Mouse (Mus musculus) yolk sac, embryonic 10.5 days (tissue): ENCODE measurements around the gene Ctnnd2.

Experiments used
- DNase-seq: peaks from one replicate; pipeline ENCODE4 v3.0.0-alpha.2; 2017; ENCODE audit warnings: low spot score

The Ctnnd2 gene

DNA sequence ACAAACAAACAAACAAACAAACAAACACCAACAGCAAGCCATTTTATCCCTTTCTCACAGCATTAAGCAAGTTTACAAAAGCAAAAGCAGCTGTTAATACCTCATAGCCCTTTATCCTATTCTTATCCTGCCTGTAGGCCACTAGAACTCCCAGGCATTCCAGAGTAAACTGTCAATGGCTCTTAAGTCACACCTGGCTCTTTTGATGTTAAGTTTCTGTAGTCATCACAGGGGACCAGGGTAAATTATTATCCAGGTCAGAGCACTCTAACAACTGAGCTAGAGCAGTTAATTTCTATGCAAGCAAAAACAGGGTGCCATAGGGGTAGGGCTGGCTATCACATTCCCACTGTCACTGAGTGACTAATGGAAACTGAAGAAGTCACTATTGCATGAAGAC lies 214.1 kb downstream of the Ctnnd2 start:
- no peak for DNase-seq

DNA sequence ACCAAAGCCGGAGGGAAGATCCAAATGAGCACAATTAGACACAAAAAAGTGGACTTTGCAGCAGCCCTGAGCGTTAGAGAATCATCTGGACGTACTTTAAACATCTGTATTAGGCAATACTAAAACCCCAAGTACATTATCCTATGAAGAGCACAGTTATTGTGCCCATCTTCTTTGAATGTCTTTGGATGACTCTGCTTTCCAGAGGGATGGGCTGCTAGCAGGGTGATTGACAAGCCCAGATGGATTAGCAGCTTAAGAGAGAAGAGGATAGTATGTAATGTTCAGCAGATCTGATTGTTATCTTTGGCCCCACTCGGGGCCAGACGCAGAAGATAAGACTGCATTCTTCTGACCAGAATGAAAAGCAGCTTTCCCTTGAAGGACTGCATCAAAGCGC lies 214.9 kb downstream of the Ctnnd2 start:
- no peak for DNase-seq

DNA sequence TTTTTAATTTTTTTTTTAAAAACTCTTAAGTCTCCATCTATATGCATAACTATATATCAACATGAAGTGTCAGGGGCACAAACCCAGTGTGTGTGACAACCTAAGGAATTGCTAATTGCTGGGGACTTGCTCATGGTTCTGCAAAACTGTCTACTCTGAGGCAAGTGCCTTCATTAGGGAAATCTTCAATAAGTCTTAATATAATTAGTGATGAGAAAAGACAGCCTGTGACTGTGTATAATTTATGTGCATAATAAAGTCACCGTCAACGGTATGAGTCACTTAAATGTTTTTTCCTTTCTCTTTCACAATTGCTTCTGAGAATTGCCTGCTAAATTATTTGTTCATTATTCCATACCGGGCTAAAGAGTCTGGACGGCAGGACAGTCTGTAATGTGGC lies 228.7 kb downstream of the Ctnnd2 start:
- no peak for DNase-seq

DNA sequence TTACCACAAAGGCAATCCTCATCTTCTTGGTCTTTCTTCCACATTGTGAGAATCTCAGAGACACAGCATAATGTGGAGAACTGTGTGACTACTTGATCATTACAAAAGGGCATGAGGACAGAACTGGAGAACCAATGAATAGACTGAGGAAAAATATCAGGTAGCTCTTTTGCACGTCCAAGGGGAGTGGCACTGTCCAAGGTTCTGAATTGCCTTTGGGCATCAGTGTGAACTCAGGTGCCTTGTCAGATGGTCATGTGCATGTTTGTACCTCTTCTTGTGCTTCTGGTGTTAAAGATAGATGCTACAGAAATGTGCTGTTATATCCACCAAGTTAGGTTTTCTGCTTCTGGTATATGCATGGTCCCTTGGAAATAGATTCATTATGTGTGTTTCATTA lies 233.9 kb downstream of the Ctnnd2 start:
- DNase-seq: peak; percentile 13

DNA sequence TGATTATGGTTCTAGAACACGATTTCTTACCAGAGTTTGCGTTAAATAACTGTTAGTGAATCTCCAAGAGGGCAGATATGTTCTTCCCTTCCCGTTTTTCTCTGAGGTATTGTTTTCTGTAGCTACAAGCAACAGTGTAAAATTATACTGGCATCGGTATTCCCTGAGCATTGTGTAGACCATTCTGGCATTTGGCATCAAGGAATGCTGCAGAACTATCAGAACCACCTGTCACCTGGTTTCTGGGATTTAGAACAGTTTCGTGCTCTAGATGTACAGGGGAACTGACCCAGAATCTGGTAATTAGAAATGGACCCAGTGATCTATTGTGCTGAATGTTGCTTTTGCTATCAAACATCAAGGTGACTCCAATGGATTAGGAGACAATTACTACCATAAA lies 250.8 kb downstream of the Ctnnd2 start:
- no peak for DNase-seq

DNA sequence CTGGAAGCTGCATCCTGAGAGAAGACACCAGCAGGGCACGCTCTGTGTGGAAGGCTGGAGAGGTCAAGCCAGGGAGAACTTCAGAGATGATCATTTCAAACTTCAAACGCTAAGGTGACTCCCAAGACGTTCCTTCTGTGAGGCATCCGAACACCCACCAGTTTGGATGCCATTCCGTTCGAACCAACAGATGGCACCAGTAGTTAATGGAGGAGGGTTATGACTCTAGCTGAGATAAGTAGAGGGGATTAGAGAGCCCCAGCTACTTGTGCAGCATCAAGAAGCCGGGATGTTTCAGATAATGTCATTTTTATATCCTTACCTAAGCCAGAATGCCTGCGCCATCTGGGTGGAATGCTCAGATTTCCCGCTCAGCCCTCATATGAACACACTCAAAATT lies 251.9 kb downstream of the Ctnnd2 start:
- DNase-seq: no peak

DNA sequence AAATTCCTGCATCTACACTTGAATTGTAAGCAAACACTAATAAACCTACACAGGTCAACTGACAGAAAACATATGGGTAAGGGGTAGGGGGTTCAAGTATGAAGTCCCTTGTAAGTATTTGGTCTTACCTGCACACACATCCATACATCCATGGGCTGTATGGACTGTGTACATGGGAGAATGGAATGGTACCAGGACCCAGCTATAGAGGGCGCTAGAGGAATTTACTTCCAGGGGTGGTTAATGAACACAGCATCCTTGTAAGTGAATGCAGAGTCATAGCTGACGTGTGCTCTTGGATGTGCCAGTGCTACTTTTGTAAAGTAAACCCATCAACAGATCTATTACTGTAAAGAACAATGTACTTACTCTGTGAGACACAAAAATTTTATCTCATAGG lies 254.9 kb downstream of the Ctnnd2 start:
- no peak for DNase-seq

DNA sequence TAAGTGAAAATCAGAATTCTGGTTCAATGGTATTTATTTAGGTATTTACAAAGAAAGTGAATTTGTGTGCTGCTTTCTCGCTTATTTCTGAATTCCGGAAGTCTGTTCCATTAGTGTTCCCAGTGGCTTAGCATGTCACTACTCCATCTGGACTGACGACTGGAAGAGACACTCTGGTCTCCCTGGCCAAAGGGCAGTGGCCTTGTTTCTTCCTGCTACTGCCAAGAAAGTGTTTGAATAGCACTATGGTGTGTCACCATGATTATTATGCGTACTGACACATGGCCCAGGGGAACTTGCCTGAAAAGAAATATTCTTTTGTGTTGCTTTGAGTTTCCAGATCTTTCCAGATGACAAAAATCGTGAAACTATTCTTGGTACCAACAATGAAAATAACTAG lies 266.7 kb downstream of the Ctnnd2 start:
- no peak for DNase-seq

DNA sequence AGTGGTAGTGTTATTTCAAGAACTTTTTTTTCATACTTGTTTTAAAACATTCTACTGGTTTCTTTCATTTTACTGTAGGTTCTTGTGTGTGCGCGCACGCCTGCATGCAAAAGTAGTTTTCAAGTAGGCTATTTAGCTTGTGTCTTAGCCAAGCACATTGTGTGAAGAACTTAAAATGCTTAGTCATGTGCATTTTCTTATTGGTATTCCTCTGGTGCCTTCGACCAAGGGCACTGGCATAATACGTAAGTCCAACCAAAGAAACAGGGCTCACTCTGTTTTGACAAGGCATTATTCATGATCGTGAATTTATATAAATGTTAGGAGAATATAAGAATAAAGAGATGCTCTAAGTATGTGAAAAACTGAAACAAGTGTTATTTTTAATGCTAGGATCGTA lies 278.4 kb downstream of the Ctnnd2 start:
- DNase-seq: no peak

DNA sequence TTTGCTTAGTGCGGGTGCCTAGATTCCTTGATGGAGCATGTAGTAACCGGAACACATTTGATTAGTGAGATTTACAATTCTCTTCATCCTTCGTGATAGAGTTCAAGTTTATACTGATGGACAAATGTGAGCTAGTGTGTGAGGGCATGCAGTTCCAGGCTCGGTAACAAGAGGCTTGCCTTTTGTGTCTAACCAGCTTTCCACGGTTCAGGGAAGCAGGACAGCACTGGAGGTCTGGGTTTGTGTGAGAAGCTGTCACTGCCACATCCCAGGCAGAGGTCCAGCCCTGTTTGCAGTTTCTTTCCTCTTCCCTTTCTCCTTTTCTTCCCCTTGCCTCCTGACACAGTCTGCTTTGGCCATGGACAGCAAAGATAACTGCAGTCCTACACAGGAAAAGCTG lies 279.5 kb downstream of the Ctnnd2 start:
- DNase-seq: no peak

DNA sequence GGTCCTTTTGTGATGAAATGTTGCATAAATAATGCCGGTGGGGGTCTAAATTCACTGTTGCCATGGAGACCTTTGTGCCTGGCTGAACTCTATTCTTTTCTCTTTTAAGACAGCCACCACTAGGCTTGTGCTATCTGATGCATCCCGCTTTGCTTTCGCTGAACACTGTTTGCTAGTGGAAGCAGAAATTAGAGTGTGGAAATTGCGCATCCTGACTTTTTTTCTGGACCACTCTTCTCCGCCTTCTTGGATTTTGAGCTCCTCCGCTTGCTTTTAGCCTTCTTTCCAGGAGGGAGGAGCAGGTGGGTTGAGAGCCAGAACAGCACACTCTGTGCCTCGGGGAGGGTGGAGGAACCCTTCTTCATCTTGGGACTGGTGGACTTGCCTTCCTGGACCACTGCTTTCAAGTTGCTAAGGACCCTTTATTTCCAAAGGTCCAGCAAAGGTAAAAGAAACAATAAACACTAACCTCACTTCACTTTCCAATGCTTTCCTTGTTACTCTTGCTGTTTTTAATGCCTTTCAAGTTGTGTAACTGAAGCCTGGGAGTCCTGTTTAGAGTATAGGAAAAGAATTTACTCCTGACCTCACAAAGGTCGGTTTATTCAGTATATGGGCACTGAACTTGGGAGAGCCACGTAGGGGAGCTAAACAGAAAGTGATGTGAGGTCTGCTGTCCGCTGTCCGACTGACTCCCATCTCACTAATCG lies 285.3 kb downstream of the Ctnnd2 start:
- no peak for DNase-seq

DNA sequence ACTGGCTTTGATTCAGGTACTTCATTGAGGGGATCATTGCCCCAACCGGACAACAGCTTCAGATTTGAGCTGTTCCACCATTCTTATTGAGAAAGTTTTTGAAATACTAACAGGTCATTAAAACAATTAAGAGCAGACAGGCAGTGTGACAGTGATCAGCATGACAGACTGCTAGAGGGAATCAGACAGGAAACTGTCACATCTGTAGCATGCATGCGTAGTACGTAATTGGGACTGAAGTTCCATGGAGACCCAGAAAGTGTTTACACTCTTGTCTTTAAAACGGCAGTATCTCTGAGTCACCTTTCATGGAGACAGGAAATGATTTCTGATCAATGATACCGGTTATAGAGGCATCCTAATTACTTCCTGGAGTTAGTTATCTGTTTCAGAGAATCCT lies 286.3 kb downstream of the Ctnnd2 start:
- no peak for DNase-seq

DNA sequence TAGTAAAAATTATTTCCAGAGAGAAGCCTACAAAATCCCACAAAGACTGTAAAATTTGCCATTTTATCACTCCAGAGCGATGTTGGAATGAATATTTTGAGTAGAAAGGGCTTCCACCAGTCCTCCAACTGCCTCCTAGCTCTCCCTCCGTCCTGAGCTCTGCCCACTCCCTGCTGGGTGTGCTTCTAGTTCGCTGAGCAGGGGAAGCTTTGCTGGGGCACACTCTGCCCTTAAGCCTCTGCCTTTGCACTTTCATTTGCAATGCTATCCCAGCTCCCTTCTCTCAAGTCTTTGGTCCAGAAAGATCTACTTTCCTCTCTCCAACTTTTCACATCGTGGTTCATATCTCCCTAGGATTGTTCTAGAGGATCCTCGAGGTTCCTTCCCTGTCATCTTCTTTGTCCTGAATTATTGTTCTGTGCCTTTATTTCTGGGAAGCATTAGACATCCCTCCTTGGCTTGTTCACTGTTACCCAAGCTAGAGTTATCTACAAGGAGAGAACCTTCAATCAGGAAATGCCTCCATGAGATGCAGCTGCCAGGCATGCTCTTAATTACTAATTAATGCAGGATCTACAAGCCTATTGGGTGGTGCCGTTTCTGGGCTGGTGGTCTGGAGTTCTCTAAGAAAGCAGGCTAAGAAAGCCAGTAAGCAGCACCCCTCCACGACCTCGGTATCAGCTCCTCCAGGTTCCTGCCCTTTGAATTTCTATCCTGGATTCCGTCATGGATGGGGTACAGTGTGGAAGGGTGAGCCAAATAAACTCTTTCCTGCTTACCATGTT lies 288.1 kb downstream of the Ctnnd2 start:
- no peak for DNase-seq

DNA sequence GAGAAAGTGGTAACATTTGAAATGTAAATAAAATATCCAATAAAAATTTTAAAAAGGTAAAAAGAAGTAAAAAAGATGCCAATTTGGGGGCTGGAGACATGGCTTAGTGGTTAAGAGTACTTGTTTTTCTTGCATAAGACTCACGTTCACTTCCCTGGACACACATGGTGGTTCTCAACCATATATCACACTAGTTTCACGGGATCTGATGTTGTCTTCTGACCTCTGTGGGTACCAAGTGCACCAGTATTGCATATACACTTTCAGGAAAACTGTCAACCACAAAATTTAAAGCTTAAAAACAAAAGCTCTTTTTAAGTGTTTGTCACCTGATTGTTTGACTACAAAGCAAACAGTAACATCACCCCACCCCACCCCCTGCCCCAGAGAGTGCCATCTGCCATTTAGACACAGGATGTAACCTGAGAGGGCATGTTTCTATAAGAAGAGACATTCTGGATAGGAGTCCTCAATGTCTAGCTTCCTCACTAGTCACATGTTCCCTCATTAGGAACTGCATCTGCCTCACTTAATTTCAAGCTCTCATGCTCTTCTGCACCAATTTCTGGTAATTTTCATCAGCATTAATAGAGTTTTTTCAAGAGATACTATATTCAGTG lies 290.5 kb downstream of the Ctnnd2 start:
- DNase-seq: no peak

DNA sequence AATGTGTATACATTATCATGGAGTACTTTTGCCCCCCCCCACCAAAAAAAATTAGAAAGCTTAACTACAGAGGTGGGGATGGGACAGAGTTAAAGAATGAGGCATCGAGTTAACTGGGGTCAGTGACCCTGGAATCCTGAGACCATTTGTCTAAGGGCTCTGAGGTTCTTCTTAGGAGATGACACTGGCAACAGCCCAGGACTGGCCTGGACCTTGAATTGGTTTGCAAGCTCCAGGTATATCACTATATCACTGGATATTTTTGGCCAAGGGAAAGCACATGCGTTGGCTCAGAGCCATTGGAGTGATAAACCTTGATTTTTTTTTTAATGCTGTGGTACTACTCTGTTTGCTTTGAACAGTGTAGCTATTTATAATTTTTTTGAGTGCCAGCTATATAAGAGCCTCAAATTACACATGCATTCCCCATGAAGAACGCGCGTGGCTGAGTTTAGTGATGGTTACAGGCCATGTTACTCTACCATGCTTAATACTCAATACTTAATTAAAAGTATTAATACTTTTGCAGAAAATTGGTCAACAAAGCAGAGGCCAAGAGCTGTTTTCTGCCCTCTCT lies 291.2 kb downstream of the Ctnnd2 start:
- DNase-seq: no peak

DNA sequence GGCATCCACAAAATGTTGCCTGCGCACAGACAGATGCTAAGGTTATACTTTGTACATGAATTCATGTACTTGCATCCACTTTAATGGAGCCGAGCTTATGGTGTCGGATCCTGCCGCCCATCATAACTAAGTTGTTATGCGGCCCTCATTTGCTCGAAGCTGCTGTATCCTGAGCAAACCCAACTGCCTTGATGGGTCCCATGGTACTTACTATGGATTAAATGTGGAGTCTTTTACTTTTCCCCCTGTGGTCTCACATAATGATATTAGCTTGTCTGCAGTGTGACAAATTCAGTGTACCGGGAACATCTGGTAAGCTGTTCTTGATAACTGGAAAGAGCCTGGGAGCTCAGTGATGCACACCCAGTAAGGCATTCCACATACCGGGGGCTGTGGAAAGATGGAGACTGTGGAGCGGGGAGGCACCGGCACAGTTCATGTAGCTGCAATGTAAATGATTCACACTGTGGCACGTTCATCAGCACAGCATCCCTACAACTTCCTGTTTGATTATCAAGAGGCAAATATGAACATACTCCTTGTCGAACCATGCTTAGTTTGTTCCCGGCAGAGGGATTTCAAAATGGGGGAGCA lies 294.7 kb downstream of the Ctnnd2 start:
- no peak for DNase-seq

DNA sequence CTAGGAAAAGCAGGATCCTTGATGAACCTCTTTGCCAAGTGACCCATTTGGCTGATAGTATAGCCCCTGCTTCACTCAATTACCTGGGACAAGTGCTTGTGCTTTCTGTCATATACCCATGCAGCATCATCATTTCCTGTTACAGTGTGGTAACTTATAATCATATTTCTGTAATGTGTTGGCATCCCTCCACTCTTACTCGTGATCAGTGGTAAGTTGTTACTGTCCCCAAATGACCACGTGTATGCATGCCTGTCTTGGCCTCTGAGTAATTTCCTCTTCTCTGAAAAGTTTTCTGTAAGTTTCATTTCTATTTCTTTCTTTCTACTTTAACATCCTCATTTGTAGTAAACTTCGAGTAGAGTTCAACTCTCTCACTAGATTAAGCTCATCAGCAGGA lies 296.4 kb downstream of the Ctnnd2 start:
- DNase-seq: no peak

DNA sequence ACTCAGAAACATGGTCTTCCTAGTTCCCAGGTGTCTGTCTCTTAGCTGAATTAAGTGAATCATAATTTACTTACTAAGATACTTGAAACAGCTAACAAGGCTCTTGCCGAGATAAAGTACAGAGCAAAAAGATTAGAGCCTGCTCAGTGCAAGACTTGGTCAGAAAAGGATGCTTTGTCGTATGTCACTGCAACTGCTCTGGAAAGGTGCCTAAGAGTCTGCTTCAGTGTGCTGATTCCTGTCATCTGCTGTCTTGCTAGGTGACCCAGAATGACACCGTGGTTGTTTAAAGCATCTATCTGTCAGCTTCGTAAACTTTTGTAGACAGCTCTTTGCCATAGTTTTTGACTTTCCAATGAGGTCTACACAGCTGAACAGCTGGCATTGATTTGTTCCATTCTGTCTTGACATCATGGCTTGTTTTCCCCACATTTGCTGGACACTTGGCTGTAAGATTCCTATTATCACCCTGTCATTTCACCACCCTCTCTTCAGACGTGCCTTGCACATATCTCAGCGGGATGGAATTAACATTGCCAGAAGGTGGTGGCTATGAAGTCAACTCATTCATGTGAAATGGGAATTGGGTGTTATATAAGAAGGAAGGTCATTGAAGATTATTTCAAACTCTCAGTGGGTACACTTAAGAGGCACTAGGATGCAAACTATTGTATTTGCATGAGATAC lies 299.0 kb downstream of the Ctnnd2 start:
- no peak for DNase-seq

DNA sequence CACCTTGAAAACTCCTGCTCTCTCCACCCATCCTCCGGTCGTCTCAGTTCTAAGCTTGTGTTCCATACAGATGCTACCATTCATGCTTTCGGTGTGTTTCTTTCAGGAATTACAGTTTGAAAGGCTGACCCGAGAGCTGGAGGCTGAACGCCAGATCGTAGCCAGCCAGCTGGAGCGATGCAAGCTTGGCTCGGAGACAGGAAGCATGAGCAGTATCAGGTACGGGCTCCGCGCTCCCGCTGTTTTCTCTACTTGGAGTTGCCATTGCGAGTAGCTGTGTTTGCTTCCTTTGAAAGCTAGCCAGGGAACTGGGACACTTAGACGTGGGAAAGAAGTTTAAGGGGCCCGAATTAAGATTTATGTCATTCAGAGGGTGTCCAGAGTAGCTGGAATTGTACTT lies 308.3 kb downstream of the Ctnnd2 start:
- no peak for DNase-seq

DNA sequence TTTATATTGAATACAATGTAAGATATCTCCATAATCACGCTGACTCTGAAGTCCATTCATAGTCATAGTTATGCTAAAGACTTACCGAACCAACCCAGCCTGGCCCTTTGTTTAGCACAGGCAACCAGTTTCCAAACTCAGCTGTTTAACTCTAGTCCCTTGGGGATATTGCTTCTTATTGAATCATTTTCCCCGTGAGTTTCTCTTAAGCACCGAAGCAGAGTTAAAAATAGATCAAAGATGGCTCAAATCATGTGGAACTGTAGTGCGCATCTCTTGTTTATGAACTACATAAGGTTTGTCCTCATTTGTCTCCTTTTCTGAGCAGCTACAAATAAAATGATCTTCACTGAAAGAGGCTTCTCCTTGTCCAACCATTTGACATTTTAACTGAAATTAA lies 334.1 kb downstream of the Ctnnd2 start:
- DNase-seq: no peak

DNA sequence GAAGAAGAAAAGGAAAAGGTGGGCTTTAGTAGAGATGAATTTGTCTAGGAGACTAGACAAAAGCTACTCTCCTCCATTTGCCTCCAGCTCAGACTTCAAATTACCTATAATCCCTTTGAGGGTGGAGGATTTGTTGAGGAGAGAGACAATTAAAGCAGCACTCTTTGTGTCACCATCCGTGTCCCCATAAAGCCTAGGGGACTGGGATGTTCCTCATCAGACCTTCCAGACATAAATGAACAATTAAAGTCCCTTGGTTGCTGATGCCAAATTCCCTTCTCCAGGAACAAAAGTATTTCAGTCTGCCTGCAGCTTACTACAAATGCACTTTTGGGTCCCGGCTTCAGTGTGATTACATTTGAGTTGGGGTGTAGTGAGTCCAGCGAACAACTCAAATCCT lies 340.1 kb downstream of the Ctnnd2 start:
- no peak for DNase-seq

DNA sequence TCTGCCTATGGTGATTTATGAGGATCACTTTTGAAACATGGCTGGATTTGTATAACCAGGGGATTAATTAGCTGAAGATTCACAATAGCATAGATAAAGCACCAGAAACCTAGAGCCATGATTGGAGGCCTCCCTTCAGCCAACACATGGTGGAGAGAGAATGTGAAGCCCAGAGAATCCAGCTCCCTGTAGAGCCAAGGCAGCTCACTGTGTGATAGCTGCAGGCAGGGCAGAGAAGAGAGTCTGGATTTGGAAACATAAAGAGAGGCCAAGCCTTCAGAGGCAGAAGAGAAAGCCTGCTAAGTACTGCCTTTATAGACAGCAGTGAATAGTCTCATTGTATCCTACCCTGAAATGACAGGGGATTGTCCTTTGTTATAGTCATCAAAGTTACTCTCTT lies 340.7 kb downstream of the Ctnnd2 start:
- no peak for DNase-seq
